Mouse (Mus musculus) thymus, adult 2 months (tissue): ENCODE measurements at regions not wholly inside any gene's neighbourhood (a gene's known extent, or its start where the extent isn't known, plus 50 kb on each side); places are given as distances from the start of the nearest gene placed in this dataset.

Experiments used
- DNase-seq: peaks from one replicate; pipeline ENCODE4 v3.0.0; 2021
- H3K27ac ChIP-seq: fragments of 200-500 bp; 2 replicates; pipeline ENCODE4 v1.5.1; 2012; ENCODE audit warnings: low read length, control low read depth; ENCODE audit not compliant: control insufficient read depth, insufficient read depth
- H3K27me3 ChIP-seq: fragments of 200-500 bp; 2 replicates; pipeline ENCODE4 v1.6.1; 2012; ENCODE audit warnings: mild to moderate bottlenecking, low read length, moderate library complexity, mixed read lengths; ENCODE audit not compliant: control insufficient read depth, insufficient read depth
- H3K36me3 ChIP-seq: fragments of 200-500 bp; 2 replicates; pipeline ENCODE4 v1.6.1; 2012; ENCODE audit warnings: mild to moderate bottlenecking, low read length, moderate library complexity; ENCODE audit not compliant: control insufficient read depth, insufficient read depth
- H3K4me1 ChIP-seq: fragments of 200-500 bp; replicated peaks from 2 replicates; pipeline ENCODE4 v1.6.1; 2012; ENCODE audit warnings: low read length; ENCODE audit not compliant: control insufficient read depth, insufficient read depth
- H3K4me3 ChIP-seq: fragments of 200-500 bp; 2 replicates; pipeline ENCODE4 v1.5.1; 2012; ENCODE audit warnings: mild to moderate bottlenecking, low read length, control low read depth, moderate library complexity; ENCODE audit not compliant: control insufficient read depth, insufficient read depth
- CTCF ChIP-seq: fragments of 200-500 bp; IDR thresholded peaks from 2 replicates; pipeline ENCODE4 v1.5.1; 2012; ENCODE audit warnings: mild to moderate bottlenecking, control low read depth, low read length, moderate library complexity, borderline replicate concordance; ENCODE audit not compliant: control insufficient read depth, poor library complexity, insufficient read depth; ENCODE audit errors: extremely low read depth
- POLR2A ChIP-seq: fragments of 200-500 bp; IDR thresholded peaks from 2 replicates; pipeline ENCODE4 v1.6.1; 2012; ENCODE audit warnings: mild to moderate bottlenecking, low read length, control low read depth, moderate library complexity; ENCODE audit not compliant: control insufficient read depth, poor library complexity, insufficient read depth; ENCODE audit errors: extremely low read depth
- WGBS: fragments of 180-500 bp; shearing (Covaris S2); methylation state at CpG from one replicate; pipeline ENCODE4 v1.1.7; 2018; 5-methylcytosine and 5-hydroxymethylcytosine counted together

GRCm38 (mm10) chr13:84398476-84399344 is 176.6 kb downstream of the Tmem161b start:
- H3K27ac ChIP-seq, result no peak overlapping the region
- peak; percentile 16 for DNase-seq
- H3K4me1 ChIP-seq, result no peaks in the 10 kb centered on the region
- WGBS, result 69% methylated on average over 7 of the region's 7 CpGs
- no peaks in the 10 kb centered on the region for H3K27me3 ChIP-seq
- no peaks in the 10 kb centered on the region for H3K36me3 ChIP-seq
- no peak overlapping the region for H3K4me3 ChIP-seq
- TF ChIP-seq POLR2A (no peak), CTCF (no peak)

DNA sequence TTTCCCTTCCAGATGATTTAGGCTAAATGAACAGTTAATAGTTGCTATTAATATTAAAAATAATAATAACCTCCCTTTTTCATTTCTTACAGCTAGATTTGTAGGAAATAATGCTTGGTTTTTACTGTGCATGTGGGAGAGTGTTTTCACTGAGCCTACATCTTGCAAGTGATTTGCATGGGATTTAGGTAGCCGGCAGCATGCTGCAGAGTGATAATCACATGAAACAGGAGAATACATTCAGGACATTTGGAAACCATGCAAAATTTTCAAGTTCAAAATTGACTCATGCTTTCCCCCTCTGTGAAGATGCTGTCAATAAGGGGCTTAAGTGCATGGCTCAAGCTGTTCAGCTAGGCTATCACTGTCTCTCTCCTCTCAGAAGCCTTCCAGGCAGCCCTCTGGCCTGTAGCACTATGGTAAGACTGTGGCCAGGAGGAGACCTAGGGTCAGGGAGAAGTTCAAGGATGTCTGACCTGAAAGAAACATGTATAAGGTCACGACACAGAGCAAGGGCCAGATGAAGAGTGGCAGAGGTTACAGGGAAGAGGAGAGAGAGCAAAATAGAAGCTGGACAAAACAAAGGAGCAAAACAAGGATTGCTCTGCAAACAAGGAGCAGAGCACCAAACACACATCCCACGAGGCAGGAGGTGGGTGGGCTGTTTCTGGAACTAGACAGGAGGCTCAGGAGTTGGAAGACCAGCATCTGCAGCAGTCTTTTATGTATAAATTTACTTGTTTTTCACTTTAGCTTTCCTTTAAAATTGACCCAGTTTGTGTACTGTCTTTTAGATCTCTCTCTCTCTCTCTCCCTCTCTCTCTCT is 177.5 kb downstream of the Tmem161b start:
- Histone ChIP-seq H3K4me3 (no peak overlapping the region), H3K4me1 (no peaks in the 10 kb centered on the region), H3K27me3 (no peaks in the 10 kb centered on the region), H3K36me3 (no peaks in the 10 kb centered on the region), H3K27ac (no peak overlapping the region)
- TF ChIP-seq CTCF (no peak), POLR2A (no peak)
- no peak for DNase-seq
- 77% methylated on average over 3 of the region's 3 CpGs for whole genome bisulfite sequencing

DNA sequence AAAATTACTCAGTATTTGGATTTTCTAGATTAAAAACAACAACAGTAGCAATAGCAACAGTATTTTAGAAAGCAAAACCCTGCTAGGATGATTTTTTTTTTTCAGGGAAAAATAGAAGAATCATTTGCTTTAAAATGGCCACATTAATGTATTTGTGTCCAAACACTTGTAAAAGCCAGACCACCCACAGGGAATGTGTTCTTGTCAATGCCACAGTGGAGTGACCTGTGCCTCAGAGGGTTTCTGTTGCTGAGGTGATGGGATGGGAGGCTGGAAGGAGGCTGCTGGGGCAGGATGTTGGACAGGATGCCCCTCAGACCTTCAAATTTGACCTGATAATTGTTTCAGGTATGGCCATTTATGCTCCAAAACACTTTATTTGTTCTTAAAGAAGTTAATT is 178.9 kb downstream of the Tmem161b start:
- Histone ChIP-seq H3K36me3 (no peaks in the 10 kb centered on the region), H3K4me1 (no peaks in the 10 kb centered on the region), H3K4me3 (no peak overlapping the region), H3K27me3 (no peaks in the 10 kb centered on the region), H3K27ac (no peak overlapping the region)
- DNase-seq, result no peak
- no peak for TF ChIP-seq CTCF
- no peak for TF ChIP-seq POLR2A

DNA sequence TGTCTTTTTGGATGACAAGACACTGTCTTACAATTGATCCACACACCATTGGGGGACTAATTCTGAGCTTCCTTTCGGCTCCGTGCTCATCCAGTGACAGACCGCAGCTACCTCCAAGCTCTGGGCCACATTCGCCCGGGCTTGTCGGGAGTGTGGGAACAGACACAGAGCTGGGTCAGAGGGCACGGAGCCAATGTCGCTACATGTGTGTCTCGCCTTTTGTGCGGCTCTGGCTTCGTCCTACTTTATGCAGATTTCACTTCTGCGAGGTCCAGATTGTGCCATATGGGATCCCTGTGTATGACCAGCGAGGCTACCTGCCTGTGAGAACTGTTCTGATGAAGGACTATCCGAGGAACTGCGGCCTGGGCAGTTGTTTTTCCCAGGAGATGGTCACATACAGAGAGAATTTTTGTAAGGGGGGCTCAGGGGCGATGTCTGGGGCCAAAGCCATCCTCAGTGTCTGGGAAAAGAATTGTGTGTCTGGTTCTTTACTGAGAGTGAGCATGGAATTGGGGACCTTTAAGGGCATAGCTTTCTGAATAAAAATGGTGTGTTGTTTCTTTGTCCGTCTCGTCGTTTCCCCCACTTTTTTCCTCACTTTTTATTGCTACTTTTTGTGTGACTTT is 182.6 kb downstream of the Tmem161b start:
- H3K4me3 ChIP-seq, result no peak overlapping the region
- no peak for TF ChIP-seq POLR2A
- WGBS, result 90% methylated on average over 19 of the region's 19 CpGs
- no peak overlapping the region for H3K27ac ChIP-seq
- no peaks in the 10 kb centered on the region for H3K4me1 ChIP-seq
- no peaks in the 10 kb centered on the region for H3K36me3 ChIP-seq
- no peaks in the 10 kb centered on the region for H3K27me3 ChIP-seq
- no peak for DNase-seq

DNA sequence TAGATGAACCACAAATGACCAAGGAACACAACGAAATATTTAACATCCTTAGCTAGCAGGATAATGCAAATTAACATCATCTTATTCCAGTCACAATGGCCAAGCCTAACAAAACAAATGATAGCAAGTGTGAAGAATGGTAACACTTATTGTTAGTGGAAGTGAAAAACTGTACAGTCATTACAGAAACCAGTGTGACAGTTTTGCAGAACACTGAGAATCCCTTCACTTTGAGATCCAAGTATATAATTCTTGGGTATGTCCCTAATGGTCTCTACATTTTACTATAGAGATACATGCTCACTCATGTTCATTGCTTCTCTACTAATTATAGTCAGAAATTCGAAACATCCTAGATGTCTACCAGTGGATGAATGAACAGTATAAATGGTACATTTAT is 212.3 kb downstream of the Tmem161b start:
- no peaks in the 10 kb centered on the region for H3K27me3 ChIP-seq
- 80% methylated on average over 2 of the region's 2 CpGs for WGBS
- no peak overlapping the region for H3K4me3 ChIP-seq
- no peaks in the 10 kb centered on the region for H3K4me1 ChIP-seq
- no peak overlapping the region for H3K27ac ChIP-seq
- no peaks in the 10 kb centered on the region for H3K36me3 ChIP-seq
- DNase-seq, result no peak
- TF ChIP-seq POLR2A, result no peak

GRCm38 (mm10) chr13:84437586-84438443 is 215.7 kb downstream of the Tmem161b start:
- H3K36me3 ChIP-seq, result no peaks in the 10 kb centered on the region
- 88% methylated on average over 5 of the region's 5 CpGs for WGBS
- H3K27ac ChIP-seq, result no peak overlapping the region
- no peaks in the 10 kb centered on the region for H3K4me1 ChIP-seq
- no peak for DNase-seq
- no peak overlapping the region for H3K4me3 ChIP-seq
- TF ChIP-seq POLR2A, result no peak
- TF ChIP-seq CTCF, result no peak
- no peaks in the 10 kb centered on the region for H3K27me3 ChIP-seq
